Mouse (Mus musculus): ENCODE measurements at regions not wholly inside any gene's neighbourhood (a gene's known extent, or its start where the extent isn't known, plus 50 kb on each side); places are given as distances from the start of the nearest gene placed in this dataset.

GRCm38 (mm10) chr1:154029826-154030225, 129.8 kb upstream of the Teddm2 start:
- TF ChIP-seq CTCF (conservative IDR thresholded peaks at IDR 0.05; ENCODE audit: insufficient read depth, insufficient read length, low read depth, low read length) (no peak), POLR2A (IDR thresholded peaks at IDR 0.05; ENCODE audit: low read depth, low read length) (no peak)
